Mouse (Mus musculus) midbrain, embryonic 12.5 days (tissue): Measurements from ENCODE around the gene Cyth3. TPM values are rescaled to one million over a fixed set of nuclear protein-coding genes. Genes with fewer than 3 reads are reported as not detected.

ENCODE experiments used
- ATAC-seq: fragments of 200-750 bp; cut with Nextera tagmentation; 2 replicates; pipeline ENCODE4 v1.8.0; 2017; ENCODE audit warnings: low read depth, moderate TSS enrichment, moderate library complexity; ENCODE audit not compliant: low FRiP score
- H3K27ac ChIP-seq: fragments of 300-500 bp; sonication (generic); replicated peaks from 2 replicates; pipeline ENCODE4 v1.5.1; 2016; ENCODE audit warnings: mild to moderate bottlenecking
- H3K27me3 ChIP-seq: fragments of 300-500 bp; sonication (generic); 2 replicates; pipeline ENCODE4 v1.6.1; 2016; ENCODE audit warnings: mild to moderate bottlenecking
- H3K36me3 ChIP-seq: fragments of 300-500 bp; sonication (generic); 2 replicates; pipeline ENCODE4 v1.6.1; 2016
- H3K4me1 ChIP-seq: fragments of 300-500 bp; sonication (generic); 2 replicates; pipeline ENCODE4 v1.6.1; 2016
- H3K4me2 ChIP-seq: fragments of 300-500 bp; sonication (generic); replicated peaks from 2 replicates; pipeline ENCODE4 v1.6.1; 2016; ENCODE audit warnings: mild to moderate bottlenecking, moderate library complexity
- H3K4me3 ChIP-seq: fragments of 300-500 bp; sonication (generic); 2 replicates; pipeline ENCODE4 v1.5.1; 2016; ENCODE audit warnings: mild to moderate bottlenecking
- H3K9ac ChIP-seq: fragments of 300-500 bp; sonication (generic); replicated peaks from 2 replicates; pipeline ENCODE4 v1.6.1; 2016; ENCODE audit warnings: mild to moderate bottlenecking, moderate library complexity
- H3K9me3 ChIP-seq: fragments of 300-500 bp; sonication (generic); 2 replicates; pipeline ENCODE4 v1.6.1; 2016; ENCODE audit warnings: mild to moderate bottlenecking
- WGBS: fragments of 180-500 bp; shearing (Covaris S2); methylation state at CpG from one replicate; pipeline ENCODE4 v1.1.7; 2016; 5-methylcytosine and 5-hydroxymethylcytosine counted together
- polyA plus RNA-seq: library from polyadenylated mRNA; unstranded; fragments of >200 nt; fragmentation: Nextera tagmentation; extraction: Ambion mirVana; gene quantifications from 2 replicates; pipeline ENCODE4 v1.2.1, GENCODE M21; 2016

Cyth3 gene
- polyA plus RNA-seq, 1 experiment from 2014 or later, result 32.2 TPM

GRCm38 (mm10) chr5:143674576-143674975 is 52.3 kb downstream of the Cyth3 start:
- H3K9me3 ChIP-seq, result no peaks in the 10 kb centered on the region
- no peak overlapping the region for H3K27ac ChIP-seq
- H3K36me3 ChIP-seq, result no peaks in the 10 kb centered on the region
- H3K9ac ChIP-seq, result no peak overlapping the region
- 0 out of 2 replicates have a peak, but pooled peaks cover 2% of the 10 kb centered on the region for H3K4me1 ChIP-seq
- no peak overlapping the region for H3K4me2 ChIP-seq
- H3K27me3 ChIP-seq, result no peaks in the 10 kb centered on the region
- ATAC-seq, result no peak
- WGBS, result 81% methylated on average over 5 of the region's 5 CpGs
- no peak overlapping the region for H3K4me3 ChIP-seq

- no peak overlapping the region for H3K4me2 ChIP-seq
- no peak overlapping the region for H3K27ac ChIP-seq
- no peak for ATAC-seq
- H3K27me3 ChIP-seq, result no peaks in the 10 kb centered on the region
- WGBS, result 83% methylated on average over 5 of the region's 5 CpGs
- H3K4me3 ChIP-seq, result no peak overlapping the region
- no peaks in the 10 kb centered on the region for H3K36me3 ChIP-seq
- no peak overlapping the region for H3K9ac ChIP-seq
- 0 out of 2 replicates have a peak, but pooled peaks cover 2% of the 10 kb centered on the region for H3K4me1 ChIP-seq
- no peaks in the 10 kb centered on the region for H3K9me3 ChIP-seq
Measured at GRCm38 (mm10) chr5:143676218-143676985, 54.2 kb downstream of the Cyth3 start.

DNA sequence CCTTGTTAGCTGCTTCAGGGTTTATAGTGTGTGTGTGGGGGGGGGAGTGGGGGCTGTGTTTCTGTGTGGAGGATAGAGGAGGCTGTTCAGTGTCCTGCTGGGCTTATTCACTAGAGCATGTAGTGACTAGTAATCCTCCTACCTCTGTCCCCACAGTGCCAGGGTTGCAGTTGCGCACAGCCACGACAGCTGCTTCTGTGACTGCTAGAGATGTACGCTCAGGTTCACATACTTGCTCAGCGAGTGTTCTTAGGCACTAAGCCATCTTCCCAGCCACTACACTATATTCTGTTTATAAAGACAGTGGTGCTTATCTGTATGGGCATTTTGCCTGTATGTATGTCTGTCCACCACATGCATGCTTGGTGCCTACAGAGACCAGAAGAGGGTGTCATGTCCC is 55.1 kb downstream of the Cyth3 start:
- no peak for ATAC-seq
- WGBS, result 82% methylated on average over 4 of the region's 4 CpGs
- no peaks in the 10 kb centered on the region for H3K9me3 ChIP-seq
- H3K27me3 ChIP-seq, result no peaks in the 10 kb centered on the region
- H3K4me1 ChIP-seq, result no peaks in the 10 kb centered on the region
- H3K9ac ChIP-seq, result no peak overlapping the region
- H3K4me2 ChIP-seq, result no peak overlapping the region
- no peaks in the 10 kb centered on the region for H3K36me3 ChIP-seq
- no peak overlapping the region for H3K4me3 ChIP-seq
- H3K27ac ChIP-seq, result no peak overlapping the region

DNA sequence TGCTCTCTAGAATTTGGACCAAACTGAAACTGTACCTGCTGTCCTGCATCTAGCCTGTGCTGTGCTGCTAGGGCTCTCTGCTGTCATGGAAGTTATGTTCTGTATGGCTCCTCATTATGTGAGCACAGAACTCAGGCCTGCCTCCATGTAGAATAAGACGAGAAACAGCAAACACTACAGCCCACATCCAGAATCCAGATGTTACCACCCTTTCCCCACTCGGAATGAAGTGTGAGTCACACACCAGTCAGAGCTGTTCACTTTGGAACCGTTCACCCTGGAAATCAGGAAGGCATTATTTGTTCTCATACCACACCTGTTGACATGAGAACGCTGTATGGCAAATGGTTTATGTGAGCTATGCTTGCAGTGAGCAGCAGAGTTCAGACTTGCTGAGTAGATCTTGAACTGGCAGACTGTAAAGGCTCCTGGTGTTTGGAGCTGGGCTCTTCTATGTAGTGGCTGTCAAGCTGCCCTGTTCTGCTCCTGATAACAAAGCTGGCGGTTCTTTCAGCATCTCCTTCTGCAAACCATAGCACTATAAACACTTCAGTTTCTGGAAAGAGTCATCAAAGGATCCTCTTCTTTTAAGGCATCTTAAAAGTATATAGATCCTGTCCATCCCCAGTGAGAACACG is 56.5 kb downstream of the Cyth3 start:
- Histone ChIP-seq H3K27me3 (no peaks in the 10 kb centered on the region), H3K4me1 (peaks cover 2% of the 10 kb centered on the region; the same call in 1 of the 2 replicates), H3K9me3 (no peaks in the 10 kb centered on the region), H3K4me2 (no peak overlapping the region), H3K9ac (no peak overlapping the region), H3K27ac (no peak overlapping the region), H3K4me3 (no peak overlapping the region), H3K36me3 (no peaks in the 10 kb centered on the region)
- 80% methylated on average over 6 of the region's 6 CpGs for WGBS
- no peak for ATAC-seq

DNA sequence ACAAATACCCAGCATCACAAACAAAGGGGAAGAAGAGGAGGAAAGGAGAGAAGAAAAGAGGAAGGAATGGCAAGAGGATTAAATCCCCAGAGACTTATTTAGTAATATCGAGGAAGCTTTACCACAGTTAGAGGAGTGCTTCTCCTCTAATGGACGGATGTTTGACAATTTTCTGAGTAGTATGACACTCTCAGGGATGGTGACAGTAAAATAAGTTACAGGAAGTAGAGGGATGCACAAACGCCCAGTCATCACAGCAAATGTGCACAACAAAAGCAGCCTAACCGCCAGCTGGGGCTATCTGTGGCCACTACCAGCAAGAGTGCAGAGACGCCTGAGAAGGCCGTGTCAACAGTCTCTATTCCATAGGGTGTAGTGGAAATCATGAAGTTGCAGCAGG is 57.4 kb downstream of the Cyth3 start:
- no peaks in the 10 kb centered on the region for H3K27me3 ChIP-seq
- no peak overlapping the region for H3K27ac ChIP-seq
- no peaks in the 10 kb centered on the region for H3K9me3 ChIP-seq
- no peaks in the 10 kb centered on the region for H3K36me3 ChIP-seq
- H3K9ac ChIP-seq, result no peak overlapping the region
- no peak overlapping the region for H3K4me2 ChIP-seq
- no peak for ATAC-seq
- 65% methylated on average over 6 of the region's 6 CpGs for WGBS
- H3K4me1 ChIP-seq, result peaks cover 6% of the 10 kb centered on the region; the same call in 1 of the 2 replicates
- no peak overlapping the region for H3K4me3 ChIP-seq

DNA sequence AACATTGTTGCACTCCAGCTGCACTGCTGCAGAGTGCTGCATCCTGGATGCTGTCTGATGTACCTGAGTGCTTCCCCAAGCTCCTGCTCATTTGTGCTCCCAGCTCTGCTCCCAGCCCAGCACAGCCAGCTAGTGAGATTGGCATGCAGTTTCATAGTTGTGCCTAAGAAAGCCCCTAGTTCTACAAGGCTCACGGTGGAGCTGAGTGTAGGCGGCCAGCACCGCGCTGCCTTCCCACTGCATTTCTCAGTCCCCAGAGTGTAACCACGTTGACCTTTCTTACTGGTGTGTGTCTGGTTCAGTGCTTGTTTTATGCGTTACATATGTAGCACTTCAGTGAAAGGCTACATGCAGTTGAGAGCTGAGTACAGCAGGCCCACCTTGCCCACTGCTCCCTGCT is 61.4 kb downstream of the Cyth3 start:
- H3K27me3 ChIP-seq, result no peaks in the 10 kb centered on the region
- WGBS, result 77% methylated on average over 6 of the region's 6 CpGs
- H3K4me1 ChIP-seq, result peaks cover 6% of the 10 kb centered on the region; the same call in 1 of the 2 replicates
- no peak overlapping the region for H3K9ac ChIP-seq
- no peaks in the 10 kb centered on the region for H3K9me3 ChIP-seq
- H3K27ac ChIP-seq, result no peak overlapping the region
- no peak overlapping the region for H3K4me2 ChIP-seq
- peaks cover 7% of the 10 kb centered on the region; the same call in 1 of the 2 replicates for H3K36me3 ChIP-seq
- H3K4me3 ChIP-seq, result no peak overlapping the region
- no peak for ATAC-seq

DNA sequence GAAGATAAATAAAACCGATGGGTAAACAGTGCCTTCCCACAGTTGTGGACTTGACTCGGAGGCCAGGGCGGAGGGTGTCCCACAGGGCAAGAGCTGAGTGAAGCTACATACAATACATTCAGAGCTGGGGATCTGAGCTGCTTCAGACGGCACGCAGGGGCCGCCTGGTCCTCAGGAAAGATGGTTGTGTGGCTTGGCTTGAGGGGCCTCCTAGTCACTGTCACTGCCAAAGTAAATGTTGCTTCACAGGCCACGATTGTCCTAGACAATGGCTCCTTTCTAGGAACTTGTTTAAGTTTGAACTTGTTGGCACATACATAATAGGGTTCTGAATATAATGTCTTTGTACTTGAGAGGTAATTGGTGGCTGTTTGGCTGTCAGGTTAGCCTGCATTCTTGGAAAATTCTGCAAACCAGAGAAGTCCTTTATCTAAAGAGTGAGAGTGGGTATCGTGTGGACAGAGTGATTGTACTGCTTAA is 62.7 kb downstream of the Cyth3 start:
- 86% methylated on average over 8 of the region's 8 CpGs for WGBS
- Histone ChIP-seq H3K27me3 (no peaks in the 10 kb centered on the region), H3K9ac (no peak overlapping the region), H3K36me3 (peaks cover 7% of the 10 kb centered on the region; the same call in 1 of the 2 replicates), H3K4me2 (no peak overlapping the region), H3K9me3 (no peaks in the 10 kb centered on the region), H3K4me1 (peaks cover 6% of the 10 kb centered on the region; the same call in 1 of the 2 replicates), H3K27ac (no peak overlapping the region), H3K4me3 (no peak overlapping the region)
- no peak for ATAC-seq

- Histone ChIP-seq H3K27me3 (no peaks in the 10 kb centered on the region), H3K9me3 (no peaks in the 10 kb centered on the region), H3K4me2 (no peak overlapping the region), H3K9ac (no peak overlapping the region), H3K4me3 (no peak overlapping the region), H3K4me1 (peaks cover 6% of the 10 kb centered on the region; the same call in 1 of the 2 replicates), H3K27ac (no peak overlapping the region), H3K36me3 (peaks cover 7% of the 10 kb centered on the region; the same call in 1 of the 2 replicates)
- ATAC-seq, result no peak
- WGBS, result 94% methylated on average over 3 of the region's 3 CpGs
Measured at GRCm38 (mm10) chr5:143686456-143686855, 64.2 kb downstream of the Cyth3 start.

DNA sequence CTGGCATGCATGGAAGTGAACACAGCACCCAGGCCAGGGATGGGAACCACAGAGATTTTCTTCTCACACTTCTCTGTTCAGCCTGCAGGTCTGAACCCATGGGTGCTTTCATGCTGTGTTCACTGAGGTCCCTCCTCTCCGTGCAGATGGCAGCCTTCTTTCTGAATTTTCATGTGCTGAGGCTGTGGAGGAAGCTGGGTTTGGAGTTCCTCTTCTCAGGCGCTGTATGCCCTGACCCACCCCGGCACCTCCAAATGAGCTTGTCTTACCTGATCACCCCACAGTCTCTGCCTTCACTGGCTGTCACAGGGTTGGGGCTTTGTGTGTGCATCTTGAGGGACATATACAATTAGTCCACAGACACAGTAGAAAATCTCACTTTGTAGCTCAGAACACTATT is 65.3 kb downstream of the Cyth3 start:
- H3K27me3 ChIP-seq, result no peaks in the 10 kb centered on the region
- H3K9ac ChIP-seq, result no peak overlapping the region
- no peaks in the 10 kb centered on the region for H3K9me3 ChIP-seq
- no peak overlapping the region for H3K4me2 ChIP-seq
- H3K27ac ChIP-seq, result no peak overlapping the region
- peaks cover 7% of the 10 kb centered on the region; the same call in 1 of the 2 replicates for H3K36me3 ChIP-seq
- no peak for ATAC-seq
- WGBS, result 95% methylated on average over 3 of the region's 3 CpGs
- peaks cover 6% of the 10 kb centered on the region; the same call in 1 of the 2 replicates for H3K4me1 ChIP-seq
- no peak overlapping the region for H3K4me3 ChIP-seq

DNA sequence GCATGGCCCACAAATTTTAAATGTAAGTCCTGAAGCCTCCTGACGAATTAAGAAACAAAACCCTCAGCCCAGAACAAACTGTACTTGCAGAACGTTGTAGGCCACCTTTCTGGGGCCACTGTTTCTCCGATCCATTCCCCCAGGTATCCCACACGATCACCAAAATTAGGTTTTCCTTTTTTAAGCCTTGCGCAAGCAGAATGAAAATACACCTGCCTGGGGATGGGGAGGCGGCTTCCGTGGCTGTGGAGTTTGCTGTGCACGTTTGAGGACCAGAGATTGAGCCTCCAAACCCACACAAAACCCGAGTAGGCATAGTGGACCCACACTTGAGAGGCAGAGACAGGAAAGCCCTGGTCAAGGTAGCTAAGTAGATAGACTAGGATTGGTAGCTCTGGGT is 68.1 kb downstream of the Cyth3 start:
- Histone ChIP-seq H3K27me3 (no peaks in the 10 kb centered on the region), H3K36me3 (peaks cover 14% of the 10 kb centered on the region; the same call in 1 of the 2 replicates), H3K4me1 (no peaks in the 10 kb centered on the region), H3K27ac (no peak overlapping the region), H3K9ac (no peak overlapping the region), H3K4me3 (no peak overlapping the region), H3K9me3 (no peaks in the 10 kb centered on the region), H3K4me2 (no peak overlapping the region)
- WGBS, result 90% methylated on average over 9 of the region's 9 CpGs
- ATAC-seq, result no peak

DNA sequence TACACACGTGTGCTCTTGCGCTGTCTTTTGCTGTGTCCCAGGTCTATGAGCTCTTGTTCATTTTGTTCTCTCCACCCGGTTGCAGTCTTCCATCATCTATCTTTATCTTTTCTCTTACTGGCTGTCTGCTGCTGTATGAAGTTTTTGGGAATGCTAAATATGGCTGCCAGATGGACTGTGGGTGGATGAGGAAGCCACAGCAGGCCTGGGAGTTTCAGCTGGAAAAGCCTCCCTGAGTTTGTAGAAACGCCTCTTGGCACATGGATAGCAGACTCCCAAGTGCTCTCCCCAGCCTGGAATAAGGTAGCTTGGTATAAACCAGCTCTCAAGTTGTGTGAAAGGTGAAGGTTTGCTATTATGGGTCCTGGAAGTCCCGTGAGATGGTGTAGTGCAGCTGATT is 68.7 kb downstream of the Cyth3 start:
- Histone ChIP-seq H3K27ac (no peak overlapping the region), H3K9me3 (no peaks in the 10 kb centered on the region), H3K9ac (no peak overlapping the region), H3K27me3 (no peaks in the 10 kb centered on the region), H3K36me3 (peaks cover 14% of the 10 kb centered on the region; the same call in 1 of the 2 replicates), H3K4me1 (no peaks in the 10 kb centered on the region), H3K4me3 (no peak overlapping the region), H3K4me2 (no peak overlapping the region)
- 94% methylated on average over 5 of the region's 5 CpGs for WGBS
- ATAC-seq, result no peak

GRCm38 (mm10) chr5:143696323-143696722 is 74.1 kb downstream of the Cyth3 start:
- Histone ChIP-seq H3K27ac (no peak overlapping the region), H3K27me3 (no peaks in the 10 kb centered on the region), H3K4me2 (no peak overlapping the region), H3K36me3 (peaks cover 18% of the 10 kb centered on the region), H3K4me1 (no peaks in the 10 kb centered on the region), H3K9ac (no peak overlapping the region), H3K4me3 (no peak overlapping the region), H3K9me3 (no peaks in the 10 kb centered on the region)
- no peak for ATAC-seq
- WGBS, result 63% methylated on average over 3 of the region's 3 CpGs
